Mouse (Mus musculus) ES-E14 (cell line): Measurements from ENCODE around the gene Glul. TPM values are rescaled to one million over a fixed set of nuclear protein-coding genes. Genes with fewer than 3 reads are reported as not detected.

Experiments used
- DNase-seq: peaks from one replicate; pipeline ENCODE4 v3.0.0-alpha.2; 2013; ENCODE audit warnings: low read depth, low spot score
- H3K27ac ChIP-seq: 2 replicates; pipeline ENCODE4 v1.5.1; 2012; ENCODE audit warnings: low read depth, mild to moderate bottlenecking, low read length, moderate library complexity, mixed read lengths; ENCODE audit not compliant: poor library complexity, insufficient read depth, severe bottlenecking
- H3K36me3 ChIP-seq: 2 replicates; pipeline ENCODE4 v1.6.1; 2012; ENCODE audit warnings: mild to moderate bottlenecking, low read length, moderate library complexity, mixed read lengths; ENCODE audit not compliant: control insufficient read depth, poor library complexity, insufficient read depth, severe bottlenecking
- H3K4me1 ChIP-seq, 2 experiments: fragments of 150-350 bp in 1 of 2; sonication (generic) in 1 of 2; 2 replicates each; pipeline ENCODE4 v1.6.1; 2012; ENCODE audit warnings: low read length in 2 of 2, mild to moderate bottlenecking in 1 of 2, mixed read lengths in 1 of 2; ENCODE audit not compliant: control insufficient read depth in 2 of 2, insufficient read depth in 2 of 2, poor library complexity in 1 of 2
- H3K4me3 ChIP-seq, 2 experiments: fragments of 150-350 bp in 1 of 2; sonication (generic) in 1 of 2; 2 replicates each; pipeline ENCODE4 v1.5.1; 2012; ENCODE audit warnings: low read length in 2 of 2, low read depth in 1 of 2, mild to moderate bottlenecking in 1 of 2, mixed read lengths in 1 of 2; ENCODE audit not compliant: insufficient read depth in 1 of 2, poor library complexity in 1 of 2, severe bottlenecking in 1 of 2
- H3K9ac ChIP-seq: 2 replicates; pipeline ENCODE4 v1.6.1; 2012; ENCODE audit warnings: low read depth, mild to moderate bottlenecking, low read length, mixed read lengths; ENCODE audit not compliant: poor library complexity, insufficient read depth, severe bottlenecking
- H3K9me3 ChIP-seq: fragments of 150-350 bp; sonication (generic); 2 replicates; pipeline ENCODE4 v1.6.1; 2012; ENCODE audit warnings: low read depth, mild to moderate bottlenecking, low read length; ENCODE audit not compliant: control insufficient read depth, insufficient read depth
- CHD2 ChIP-seq: IDR thresholded peaks from 2 replicates; pipeline ENCODE4 v1.6.1; 2014; ENCODE audit warnings: mild to moderate bottlenecking, low read depth, low read length, inconsistent platforms
- HCFC1 ChIP-seq: IDR thresholded peaks from 2 replicates; pipeline ENCODE4 v1.6.1; 2012; ENCODE audit warnings: low read length, inconsistent platforms, borderline replicate concordance; ENCODE audit not compliant: insufficient read depth
- MAFK ChIP-seq: IDR thresholded peaks from 2 replicates; pipeline ENCODE4 v1.6.1; 2014; ENCODE audit warnings: mild to moderate bottlenecking, low read depth, low read length, inconsistent platforms; ENCODE audit not compliant: insufficient read depth
- ZC3H11A ChIP-seq: IDR thresholded peaks from 2 replicates; pipeline ENCODE4 v1.6.1; 2012; ENCODE audit warnings: low read depth, mild to moderate bottlenecking, inconsistent platforms, low read length, borderline replicate concordance
- ZNF384 ChIP-seq: IDR thresholded peaks from 2 replicates; pipeline ENCODE4 v1.6.1; 2012; ENCODE audit warnings: low read depth, low read length, inconsistent platforms
- in situ Hi-C, 2 experiments: fragments of 600-800 bp; cut with MboI; formaldehyde crosslinking; loops; one replicate each; pipeline ENCODE4 v1.15.1; 2025; ENCODE audit warnings: low sequenced_read_pairs in 2 of 2, inconsistent platforms in 1 of 2; ENCODE audit not compliant: unreplicated experiment in 2 of 2
- total RNA-seq: library from RNA; depleted of rRNA; stranded (reverse); fragments of 300-350 nt; gene quantifications from 2 replicates; pipeline ENCODE4 v1.2.3, GENCODE M21; 2012

The Glul gene
- total RNA-seq, 1 experiment = 107 TPM

GRCm38 (mm10) chr1:153922571-153923021, 22.9 kb downstream of the Glul start:
- Histone ChIP-seq H3K27ac (no peak overlapping the region), H3K9me3 (no peaks in the 10 kb centered on the region), H3K4me3 (no peak overlapping the region), H3K36me3 (no peaks in the 10 kb centered on the region), H3K9ac (no peak overlapping the region), H3K4me1 (no peaks in the 10 kb centered on the region)
- in situ Hi-C loops = no loop called here
- DNase-seq = no peak
- TF ChIP-seq MAFK (no peak), CHD2 (no peak), ZC3H11A (no peak), HCFC1 (no peak), ZNF384 (no peak)

GRCm38 (mm10) chr1:153924395-153925385, 24.9 kb downstream of the Glul start:
- H3K36me3 ChIP-seq = no peaks in the 10 kb centered on the region
- H3K9ac ChIP-seq = no peak overlapping the region
- TF ChIP-seq ZNF384 (no peak), MAFK (no peak), CHD2 (no peak), HCFC1 (no peak), ZC3H11A (no peak)
- H3K9me3 ChIP-seq = no peaks in the 10 kb centered on the region
- no peak overlapping the region for H3K27ac ChIP-seq
- no peak overlapping the region for H3K4me3 ChIP-seq
- H3K4me1 ChIP-seq = no peaks in the 10 kb centered on the region
- in situ Hi-C loops = no loop called here
- DNase-seq = no peak

GRCm38 (mm10) chr1:153930431-153930830, 30.7 kb downstream of the Glul start:
- no peak for TF ChIP-seq HCFC1
- no peak for TF ChIP-seq MAFK
- no peak for TF ChIP-seq ZNF384
- peaks cover 0 to 2% of the 10 kb centered on the region in 2 experiments; a peak in 1 of 4 replicates for H3K4me1 ChIP-seq
- H3K4me3 ChIP-seq = no peak overlapping the region
- H3K36me3 ChIP-seq = no peaks in the 10 kb centered on the region
- H3K9me3 ChIP-seq = no peaks in the 10 kb centered on the region
- in situ Hi-C loops = no loop called here
- H3K9ac ChIP-seq = no peak overlapping the region
- H3K27ac ChIP-seq = no peak overlapping the region
- no peak for DNase-seq

- peaks cover 0 to 5% of the 10 kb centered on the region in 2 experiments; a peak in 1 of 4 replicates for H3K4me1 ChIP-seq
- H3K9me3 ChIP-seq = no peaks in the 10 kb centered on the region
- no peak for TF ChIP-seq ZC3H11A
- H3K36me3 ChIP-seq = no peaks in the 10 kb centered on the region
- H3K4me3 ChIP-seq = no peak overlapping the region
- no peak overlapping the region for H3K9ac ChIP-seq
- no peak for DNase-seq
- in situ Hi-C loops = no loop called here
- H3K27ac ChIP-seq = no peak overlapping the region
These were observed 34.0 kb downstream of the Glul start for GRCm38 (mm10) chr1:153933772-153934171.
